Mouse (Mus musculus) liver, embryonic 14.5 days (tissue): Measurements from ENCODE around the gene Rer1. TPM values are rescaled to one million over a fixed set of nuclear protein-coding genes. Genes with fewer than 3 reads are reported as not detected.

Source experiments
- ATAC-seq: fragments of 200-750 bp; cut with Nextera tagmentation; 2 replicates; pipeline ENCODE4 v1.8.0; 2017; ENCODE audit warnings: moderate number of reproducible peaks, mild to moderate bottlenecking, moderate library complexity; ENCODE audit not compliant: insufficient read depth
- DNase-seq, 3 experiments: peaks; one replicate each; pipeline ENCODE4 v3.0.0-alpha.2; 2012 to 2013; ENCODE audit warnings: low read depth in 3 of 3, low spot score in 3 of 3
- H3K27ac ChIP-seq: fragments of 300-500 bp; sonication (generic); 2 replicates; pipeline ENCODE4 v1.5.1; 2014; ENCODE audit warnings: moderate library complexity, mild to moderate bottlenecking, control low read depth, inconsistent platforms
- H3K27me3 ChIP-seq: fragments of 300-500 bp; sonication (generic); 2 replicates; pipeline ENCODE4 v1.6.1; 2014; ENCODE audit warnings: mild to moderate bottlenecking, low read length, moderate library complexity; ENCODE audit not compliant: control insufficient read depth, insufficient read depth
- H3K36me3 ChIP-seq: fragments of 300-500 bp; sonication (generic); replicated peaks from 2 replicates; pipeline ENCODE4 v1.6.1; 2014; ENCODE audit warnings: low read depth; ENCODE audit not compliant: control insufficient read depth, insufficient read depth
- H3K4me1 ChIP-seq, 2 experiments: fragments of 200-500 bp in 1 of 2; fragments of 300-500 bp in 1 of 2; sonication (generic) in 1 of 2; replicated peaks; 2 replicates each; pipeline ENCODE4 v1.6.1; 2012 to 2014; ENCODE audit warnings: antibody characterized with exemption in 1 of 2, inconsistent platforms in 1 of 2, low read length in 1 of 2; ENCODE audit not compliant: control insufficient read depth in 2 of 2, insufficient read depth in 2 of 2
- H3K4me2 ChIP-seq: fragments of 300-500 bp; sonication (generic); 2 replicates; pipeline ENCODE4 v1.6.1; 2014; ENCODE audit warnings: low read depth, mild to moderate bottlenecking, control low read depth, moderate library complexity
- H3K4me3 ChIP-seq, 2 experiments: fragments of 200-500 bp in 1 of 2; fragments of 300-500 bp in 1 of 2; sonication (generic) in 1 of 2; 2 replicates each; pipeline ENCODE4 v1.5.1; 2012 to 2014; ENCODE audit warnings: low read depth in 2 of 2, low read length in 2 of 2, mild to moderate bottlenecking in 2 of 2, control low read depth in 1 of 2, inconsistent platforms in 1 of 2, moderate library complexity in 1 of 2; ENCODE audit not compliant: insufficient read depth in 1 of 2
- H3K9ac ChIP-seq: fragments of 300-500 bp; sonication (generic); replicated peaks from 2 replicates; pipeline ENCODE4 v1.6.1; 2014; ENCODE audit warnings: mild to moderate bottlenecking, control low read depth, moderate library complexity
- H3K9me3 ChIP-seq: fragments of 300-500 bp; sonication (generic); 2 replicates; pipeline ENCODE4 v1.6.1; 2016; ENCODE audit warnings: low read length, mixed read lengths; ENCODE audit not compliant: control insufficient read depth
- CTCF ChIP-seq: IDR thresholded peaks from 2 replicates; pipeline ENCODE4 v1.5.1; 2016; ENCODE audit warnings: antibody characterized with exemption, low read depth, control low read depth
- EP300 ChIP-seq: IDR thresholded peaks from 2 replicates; pipeline ENCODE4 v1.6.1; 2016; ENCODE audit warnings: antibody characterized with exemption, low read depth
- WGBS: fragments of 180-500 bp; shearing (Covaris S2); extraction: QIAGEN DNeasy Blood & Tissue Kit; methylation state at CpG from one replicate; pipeline ENCODE4 v1.1.7; 2014; ENCODE audit not compliant: insufficient replicate concordance; 5-methylcytosine and 5-hydroxymethylcytosine counted together
- polyA plus RNA-seq, 2 experiments: library from polyadenylated mRNA; depleted of rRNA in 1 of 2; stranded (reverse) in 1 of 2; unstranded in 1 of 2; fragments of >200 nt; fragmentation: Nextera tagmentation in 1 of 2; extraction: Ambion mirVana in 1 of 2; gene quantifications; 2 replicates each; pipeline versions ENCODE4 v1.2.1 to v1.2.3; 2012 to 2014

The Rer1 gene
- polyA plus RNA-seq (2012; rRNA removed) (39.6 and 50.8 TPM in 2 replicates), polyA plus RNA-seq (2014; fragmentation: Nextera tagmentation; extraction: Ambion mirVana) (95.1 and 97.7 TPM in 2 replicates)

GRCm38 (mm10) chr4:155086108-155087024, at the start of gene Rer1, which contains the start of gene Morn1:
Gene Rer1 (minus strand): TSS chr4:155086382.
Gene Morn1 (plus strand): TSS chr4:155086577.
- Histone ChIP-seq H3K36me3 (peaks cover 14% of the 10 kb centered on the region), H3K27me3 (no peaks in the 10 kb centered on the region), H3K4me3 (peak within 1 kb of the TSS; percentile 88 to 100), H3K9me3 (no peaks in the 10 kb centered on the region), H3K4me2 (peak within 1 kb of the TSS; percentile 92), H3K4me1 (peaks cover 18 to 20% of the 10 kb centered on the region in 2 experiments), H3K9ac (peak within 1 kb of the TSS; percentile 84), H3K27ac (peak within 1 kb of the TSS; percentile 67)
- under 1% methylated on average over 83 of the region's 85 CpGs for WGBS
- ATAC-seq: peak; percentile 97
- peak; percentile 98 to 99 (median 99) for DNase-seq
- TF ChIP-seq EP300 (no peak; the same call in 1 of the 2 replicates), CTCF (no peak)

DNA sequence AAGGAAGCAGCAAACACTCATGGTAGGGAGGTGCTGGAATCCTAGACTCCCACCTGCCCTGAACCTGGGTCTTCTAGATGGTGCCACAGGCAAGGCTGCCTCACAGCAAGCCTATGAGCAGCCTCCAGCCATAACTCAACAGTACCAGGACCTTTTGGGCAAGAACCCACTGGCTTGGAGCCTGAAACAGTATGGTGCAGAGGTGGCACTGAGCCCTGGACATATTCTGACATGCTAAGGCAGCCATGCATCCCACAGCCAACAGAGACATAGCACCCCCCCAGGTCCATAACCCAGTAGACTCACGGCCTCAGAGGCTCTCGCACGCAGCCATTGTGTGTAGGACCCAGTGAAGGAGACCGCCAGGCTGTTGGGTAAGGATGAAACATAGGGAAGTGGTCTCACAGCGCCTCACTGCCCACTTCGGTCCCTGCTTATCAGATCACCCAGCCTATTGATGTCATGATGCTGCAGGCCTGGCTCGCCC, 48.5 kb upstream of the Rer1 start:
- Histone ChIP-seq H3K27me3 (no peaks in the 10 kb centered on the region), H3K9ac (no peak overlapping the region), H3K4me1 (peaks cover 0 to 2% of the 10 kb centered on the region in 2 experiments; a peak in 1 of 4 replicates), H3K36me3 (no peaks in the 10 kb centered on the region), H3K9me3 (no peaks in the 10 kb centered on the region), H3K4me2 (no peak overlapping the region), H3K27ac (no peak overlapping the region), H3K4me3 (no peak overlapping the region)
- TF ChIP-seq CTCF: no peak
- no peak for TF ChIP-seq EP300
- ATAC-seq (no peak), DNase-seq (no peak)
- WGBS: 62% methylated on average over 7 of the region's 7 CpGs

DNA sequence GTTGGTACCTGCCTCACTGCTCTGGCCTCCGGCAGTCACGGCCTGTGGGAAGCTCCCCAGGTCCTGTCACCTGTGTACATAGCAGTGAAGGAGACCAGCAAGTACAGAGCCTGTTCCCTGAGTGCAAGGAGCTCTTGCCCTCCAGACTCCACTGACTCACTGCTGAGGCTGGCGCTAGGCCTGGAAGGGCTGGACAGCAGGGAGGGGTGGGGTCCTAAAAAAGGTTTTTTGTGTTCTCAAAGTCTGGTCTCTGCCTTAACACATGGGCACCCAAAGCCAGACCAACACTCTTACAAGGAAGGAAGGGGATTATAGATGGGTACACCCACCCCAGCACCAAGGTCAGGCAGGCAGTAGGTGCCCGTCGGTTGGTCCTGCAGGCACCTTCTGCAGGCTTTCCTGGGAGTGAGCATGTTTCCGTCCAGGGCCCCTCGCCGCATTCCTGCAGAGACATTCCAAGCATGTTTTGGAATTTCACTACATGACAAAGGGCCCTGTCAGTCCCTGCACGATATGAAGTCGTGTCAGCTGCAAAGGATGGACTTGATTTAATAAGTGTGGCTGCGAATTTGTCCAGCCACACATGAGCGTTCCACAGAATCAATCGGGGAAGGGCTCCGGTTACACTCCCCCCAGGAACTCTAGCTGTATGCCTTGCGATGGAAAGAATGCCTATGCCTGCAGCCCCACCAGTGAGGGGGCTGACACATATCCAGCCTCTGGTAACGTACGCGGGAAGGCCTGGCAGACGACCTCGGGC, 47.7 kb upstream of the Rer1 start:
- Histone ChIP-seq H3K27ac (no peak overlapping the region), H3K27me3 (no peaks in the 10 kb centered on the region), H3K9me3 (no peaks in the 10 kb centered on the region), H3K9ac (no peak overlapping the region), H3K4me1 (peaks cover 0 to 2% of the 10 kb centered on the region in 2 experiments; a peak in 1 of 4 replicates), H3K4me2 (no peak overlapping the region), H3K36me3 (no peaks in the 10 kb centered on the region), H3K4me3 (no peak overlapping the region)
- DNase-seq (no peak), ATAC-seq (no peak)
- 69% methylated on average over 20 of the region's 20 CpGs for WGBS
- TF ChIP-seq EP300 (no peak), CTCF (no peak)

DNA sequence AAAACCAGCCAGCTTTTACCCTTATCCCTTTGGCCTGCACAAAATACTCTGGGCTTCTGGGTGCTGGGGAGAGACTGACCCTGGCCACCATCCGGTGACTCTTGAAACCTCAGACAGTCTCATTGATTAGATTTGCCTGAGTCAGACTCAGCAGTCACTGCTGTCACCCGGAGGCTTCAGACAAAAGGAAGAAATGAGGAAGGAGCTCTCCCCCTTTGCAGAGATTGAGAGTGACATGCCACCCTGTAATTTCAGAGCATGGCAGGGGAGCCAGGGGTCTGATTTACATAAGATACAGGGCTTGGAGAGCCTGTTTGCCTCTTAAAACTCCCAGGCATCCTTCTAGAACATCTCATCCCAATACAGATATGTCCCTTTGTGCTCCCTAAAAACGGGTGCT, 47.0 kb upstream of the Rer1 start:
- Histone ChIP-seq H3K27ac (no peak overlapping the region), H3K9me3 (no peaks in the 10 kb centered on the region), H3K4me1 (peaks cover 0 to 2% of the 10 kb centered on the region in 2 experiments; a peak in 1 of 4 replicates), H3K27me3 (no peaks in the 10 kb centered on the region), H3K36me3 (no peaks in the 10 kb centered on the region), H3K4me3 (no peak overlapping the region), H3K4me2 (no peak overlapping the region), H3K9ac (no peak overlapping the region)
- no peak for ATAC-seq
- DNase-seq: no peak
- WGBS: 18% methylated on average over 3 of the region's 3 CpGs
- TF ChIP-seq EP300 (no peak), CTCF (no peak)
